Mouse (Mus musculus) liver, embryonic 14.5 days (tissue): ENCODE measurements around the gene Xylt1. TPM values are rescaled to one million over a fixed set of nuclear protein-coding genes. Genes with fewer than 3 reads are reported as not detected.

Source experiments
- ATAC-seq: fragments of 200-750 bp; cut with Nextera tagmentation; 2 replicates; pipeline ENCODE4 v1.8.0; 2017; ENCODE audit warnings: moderate number of reproducible peaks, mild to moderate bottlenecking, moderate library complexity; ENCODE audit not compliant: insufficient read depth
- DNase-seq, 3 experiments: peaks; one replicate each; pipeline ENCODE4 v3.0.0-alpha.2; 2012 to 2013; ENCODE audit warnings: low read depth in 3 of 3, low spot score in 3 of 3
- H3K27ac ChIP-seq: fragments of 300-500 bp; sonication (generic); 2 replicates; pipeline ENCODE4 v1.5.1; 2014; ENCODE audit warnings: moderate library complexity, mild to moderate bottlenecking, control low read depth, inconsistent platforms
- H3K27me3 ChIP-seq: fragments of 300-500 bp; sonication (generic); 2 replicates; pipeline ENCODE4 v1.6.1; 2014; ENCODE audit warnings: mild to moderate bottlenecking, low read length, moderate library complexity; ENCODE audit not compliant: control insufficient read depth, insufficient read depth
- H3K36me3 ChIP-seq: fragments of 300-500 bp; sonication (generic); replicated peaks from 2 replicates; pipeline ENCODE4 v1.6.1; 2014; ENCODE audit warnings: low read depth; ENCODE audit not compliant: control insufficient read depth, insufficient read depth
- H3K4me1 ChIP-seq, 2 experiments: fragments of 200-500 bp in 1 of 2; fragments of 300-500 bp in 1 of 2; sonication (generic) in 1 of 2; replicated peaks; 2 replicates each; pipeline ENCODE4 v1.6.1; 2012 to 2014; ENCODE audit warnings: antibody characterized with exemption in 1 of 2, inconsistent platforms in 1 of 2, low read length in 1 of 2; ENCODE audit not compliant: control insufficient read depth in 2 of 2, insufficient read depth in 2 of 2
- H3K4me2 ChIP-seq: fragments of 300-500 bp; sonication (generic); 2 replicates; pipeline ENCODE4 v1.6.1; 2014; ENCODE audit warnings: low read depth, mild to moderate bottlenecking, control low read depth, moderate library complexity
- H3K4me3 ChIP-seq, 2 experiments: fragments of 200-500 bp in 1 of 2; fragments of 300-500 bp in 1 of 2; sonication (generic) in 1 of 2; 2 replicates each; pipeline ENCODE4 v1.5.1; 2012 to 2014; ENCODE audit warnings: low read depth in 2 of 2, low read length in 2 of 2, mild to moderate bottlenecking in 2 of 2, control low read depth in 1 of 2, inconsistent platforms in 1 of 2, moderate library complexity in 1 of 2; ENCODE audit not compliant: insufficient read depth in 1 of 2
- H3K9ac ChIP-seq: fragments of 300-500 bp; sonication (generic); replicated peaks from 2 replicates; pipeline ENCODE4 v1.6.1; 2014; ENCODE audit warnings: mild to moderate bottlenecking, control low read depth, moderate library complexity
- H3K9me3 ChIP-seq: fragments of 300-500 bp; sonication (generic); 2 replicates; pipeline ENCODE4 v1.6.1; 2016; ENCODE audit warnings: low read length, mixed read lengths; ENCODE audit not compliant: control insufficient read depth
- CTCF ChIP-seq: IDR thresholded peaks from 2 replicates; pipeline ENCODE4 v1.5.1; 2016; ENCODE audit warnings: antibody characterized with exemption, low read depth, control low read depth
- EP300 ChIP-seq: IDR thresholded peaks from 2 replicates; pipeline ENCODE4 v1.6.1; 2016; ENCODE audit warnings: antibody characterized with exemption, low read depth
- WGBS: fragments of 180-500 bp; shearing (Covaris S2); extraction: QIAGEN DNeasy Blood & Tissue Kit; methylation state at CpG from one replicate; pipeline ENCODE4 v1.1.7; 2014; ENCODE audit not compliant: insufficient replicate concordance; 5-methylcytosine and 5-hydroxymethylcytosine counted together
- polyA plus RNA-seq, 2 experiments: library from polyadenylated mRNA; depleted of rRNA in 1 of 2; stranded (reverse) in 1 of 2; unstranded in 1 of 2; fragments of >200 nt; fragmentation: Nextera tagmentation in 1 of 2; extraction: Ambion mirVana in 1 of 2; gene quantifications; 2 replicates each; pipeline versions ENCODE4 v1.2.1 to v1.2.3; 2012 to 2014

Xylt1 gene
- polyA plus RNA-seq, 2 experiments = 0.27 to 0.40 TPM

DNA sequence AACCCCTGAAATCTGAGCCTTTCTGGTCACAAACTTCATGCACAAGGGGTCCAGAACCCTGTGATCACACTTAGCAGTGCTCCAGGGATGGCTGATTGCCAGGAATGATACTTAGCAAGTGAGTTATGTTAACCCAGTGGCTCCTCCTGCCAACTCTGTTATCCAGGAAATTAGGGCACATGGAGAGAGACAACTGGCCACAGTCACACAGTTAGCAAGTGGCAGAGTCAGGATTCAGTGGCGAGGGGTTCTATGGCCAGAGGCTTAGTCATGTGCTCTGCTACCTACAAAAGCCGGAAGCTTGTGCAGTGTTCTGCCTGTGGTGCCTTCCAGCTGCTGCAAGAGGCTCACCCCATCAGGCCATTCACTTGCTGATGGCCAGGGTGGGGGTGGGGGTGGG lies 175.0 kb downstream of the Xylt1 start:
- H3K27me3 ChIP-seq = no peaks in the 10 kb centered on the region
- TF ChIP-seq CTCF (no peak), EP300 (no peak)
- DNase-seq = no peak
- no peak overlapping the region for H3K4me3 ChIP-seq
- H3K27ac ChIP-seq = no peak overlapping the region
- H3K9ac ChIP-seq = no peak overlapping the region
- H3K9me3 ChIP-seq = no peaks in the 10 kb centered on the region
- H3K4me2 ChIP-seq = no peak overlapping the region
- no peaks in the 10 kb centered on the region for H3K4me1 ChIP-seq
- ATAC-seq = no peak
- no peaks in the 10 kb centered on the region for H3K36me3 ChIP-seq
- WGBS = 74% methylated on average over 2 of the region's 2 CpGs

DNA sequence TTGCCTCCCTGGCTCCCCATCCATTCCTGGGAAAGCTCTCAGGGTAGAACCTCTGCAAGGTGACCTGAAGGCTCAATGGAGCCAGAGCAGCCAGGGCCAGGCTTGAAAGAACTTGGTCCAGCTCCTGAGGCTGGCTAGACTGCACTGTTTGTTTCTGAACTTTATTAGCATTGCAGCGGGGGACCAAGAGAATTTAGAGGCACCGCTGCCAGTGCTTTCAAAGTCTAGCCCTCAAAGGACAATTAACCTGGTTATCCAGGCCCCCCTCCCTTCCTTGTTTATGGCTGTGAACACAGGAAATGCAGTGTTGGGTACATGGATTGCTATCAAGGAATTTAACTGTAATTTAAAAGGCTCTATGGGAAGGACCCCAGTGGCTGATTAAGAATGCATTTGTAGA lies 177.4 kb downstream of the Xylt1 start:
- no peak overlapping the region for H3K9ac ChIP-seq
- DNase-seq (no peak), ATAC-seq (no peak)
- no peaks in the 10 kb centered on the region for H3K27me3 ChIP-seq
- H3K4me3 ChIP-seq = no peak overlapping the region
- H3K9me3 ChIP-seq = no peaks in the 10 kb centered on the region
- TF ChIP-seq EP300 = no peak
- TF ChIP-seq CTCF = no peak
- H3K4me2 ChIP-seq = no peak overlapping the region
- H3K27ac ChIP-seq = no peak overlapping the region
- H3K36me3 ChIP-seq = no peaks in the 10 kb centered on the region
- no peaks in the 10 kb centered on the region for H3K4me1 ChIP-seq
- whole genome bisulfite sequencing = 79% methylated on average over 2 of the region's 2 CpGs

DNA sequence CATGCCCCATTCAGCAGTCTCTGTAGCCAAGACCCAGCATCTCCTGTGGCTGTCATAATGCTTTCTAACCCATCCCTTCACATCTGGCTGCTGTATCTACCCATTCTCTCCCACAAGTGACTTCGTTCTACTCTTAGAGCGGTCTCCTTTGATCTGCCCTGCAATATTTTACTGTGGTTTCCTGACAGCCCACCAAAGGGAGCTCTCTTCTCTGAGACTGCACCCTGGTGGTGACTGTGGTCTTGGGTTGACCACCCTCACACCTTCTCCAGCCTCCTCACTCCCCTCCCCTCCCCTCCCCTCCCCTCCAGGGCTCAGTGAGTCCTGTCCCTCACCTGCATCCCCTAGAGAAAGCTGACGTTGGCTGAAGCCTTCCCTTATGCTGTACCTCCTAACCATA lies 178.3 kb downstream of the Xylt1 start:
- Histone ChIP-seq H3K36me3 (no peaks in the 10 kb centered on the region), H3K9ac (no peak overlapping the region), H3K9me3 (no peaks in the 10 kb centered on the region), H3K4me1 (no peaks in the 10 kb centered on the region), H3K4me2 (no peak overlapping the region), H3K27me3 (no peaks in the 10 kb centered on the region), H3K27ac (no peak overlapping the region), H3K4me3 (no peak overlapping the region)
- no peak for TF ChIP-seq EP300
- no peak for TF ChIP-seq CTCF
- DNase-seq (no peak), ATAC-seq (no peak)
- WGBS = 52% methylated on average over 3 of the region's 3 CpGs

DNA sequence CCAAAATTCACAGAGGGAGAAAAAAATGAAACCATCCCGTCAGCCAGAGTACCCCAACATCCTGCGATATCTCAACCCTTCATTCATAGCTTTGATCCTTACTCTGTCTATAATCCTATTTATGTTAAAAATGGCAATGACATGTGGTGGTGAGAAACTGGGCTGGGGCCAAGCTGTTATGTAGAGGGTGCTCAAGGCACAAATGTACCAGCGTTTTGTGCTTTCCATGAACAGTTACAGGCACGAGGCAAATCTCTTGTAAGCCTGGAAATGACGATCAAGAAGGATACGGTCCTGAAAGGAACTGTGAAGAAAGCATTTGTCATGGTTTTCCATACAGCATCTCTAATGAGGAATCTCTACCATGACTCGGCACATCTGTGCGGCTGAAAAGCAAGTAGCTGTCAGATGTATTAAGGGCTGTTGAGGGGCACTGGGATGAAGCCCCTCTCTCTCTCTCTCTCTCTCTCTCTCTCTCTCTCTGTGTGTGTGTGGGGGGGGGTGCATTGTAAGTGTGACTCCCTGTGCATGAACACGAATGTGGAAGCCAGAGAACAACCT lies 183.2 kb downstream of the Xylt1 start:
- Histone ChIP-seq H3K4me1 (no peaks in the 10 kb centered on the region), H3K4me3 (no peak overlapping the region), H3K27ac (no peak overlapping the region), H3K9ac (no peak overlapping the region), H3K4me2 (no peak overlapping the region), H3K36me3 (no peaks in the 10 kb centered on the region), H3K27me3 (no peaks in the 10 kb centered on the region), H3K9me3 (no peaks in the 10 kb centered on the region)
- no peak for ATAC-seq
- 62% methylated on average over 9 of the region's 9 CpGs for WGBS
- DNase-seq = no peak
- TF ChIP-seq CTCF (no peak), EP300 (no peak)

DNA sequence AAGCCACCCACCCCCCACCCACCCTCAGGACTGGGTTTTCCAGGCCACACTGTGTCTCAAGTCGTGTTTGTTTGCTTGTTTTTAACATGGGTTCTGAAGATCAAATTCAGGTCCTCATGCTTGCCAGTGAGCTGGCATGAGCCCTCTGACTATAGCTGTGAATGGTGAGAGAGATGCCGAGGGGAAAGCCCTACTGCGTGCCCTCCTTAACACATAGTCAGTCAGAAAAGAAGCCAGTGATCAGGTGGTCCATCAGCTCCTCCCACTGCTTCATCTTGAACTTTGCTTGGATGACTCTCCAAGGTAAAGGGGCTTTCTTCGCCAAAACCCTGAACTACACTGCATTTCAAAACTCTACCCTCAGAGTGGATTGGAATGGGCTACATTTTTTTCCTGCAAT lies 183.8 kb downstream of the Xylt1 start:
- no peak for DNase-seq
- Histone ChIP-seq H3K4me2 (no peak overlapping the region), H3K9me3 (no peaks in the 10 kb centered on the region), H3K36me3 (no peaks in the 10 kb centered on the region), H3K4me1 (no peaks in the 10 kb centered on the region), H3K4me3 (no peak overlapping the region), H3K27me3 (no peaks in the 10 kb centered on the region), H3K27ac (no peak overlapping the region), H3K9ac (no peak overlapping the region)
- 64% methylated on average over 4 of the region's 4 CpGs for WGBS
- TF ChIP-seq CTCF = no peak
- no peak for TF ChIP-seq EP300
- no peak for ATAC-seq
